Mouse (Mus musculus) limb, embryonic 12.5 days (tissue): ENCODE results near the gene Papss1. TPM values are rescaled to one million over a fixed set of nuclear protein-coding genes. Genes with fewer than 3 reads are reported as not detected.

Experiments used
- ATAC-seq: fragments of 200-750 bp; cut with Nextera tagmentation; 2 replicates; pipeline ENCODE4 v1.8.0; 2017; ENCODE audit warnings: low read depth, moderate TSS enrichment; ENCODE audit not compliant: insufficient number of reproducible peaks, insufficient read depth, low FRiP score, low TSS enrichment
- H3K27ac ChIP-seq: fragments of 300-500 bp; sonication (generic); 2 replicates; pipeline ENCODE4 v1.5.1; 2016; ENCODE audit warnings: mild to moderate bottlenecking, moderate library complexity
- H3K27me3 ChIP-seq: fragments of 300-500 bp; sonication (generic); 2 replicates; pipeline ENCODE4 v1.6.1; 2016; ENCODE audit warnings: mild to moderate bottlenecking, moderate library complexity
- H3K36me3 ChIP-seq: fragments of 300-500 bp; sonication (generic); 2 replicates; pipeline ENCODE4 v1.6.1; 2016; ENCODE audit warnings: mild to moderate bottlenecking, moderate library complexity
- H3K4me1 ChIP-seq: fragments of 300-500 bp; sonication (generic); replicated peaks from 2 replicates; pipeline ENCODE4 v1.6.1; 2016
- H3K4me2 ChIP-seq: fragments of 300-500 bp; sonication (generic); 2 replicates; pipeline ENCODE4 v1.6.1; 2016; ENCODE audit warnings: mild to moderate bottlenecking, moderate library complexity
- H3K4me3 ChIP-seq: fragments of 300-500 bp; sonication (generic); replicated peaks from 2 replicates; pipeline ENCODE4 v1.5.1; 2016; ENCODE audit warnings: mild to moderate bottlenecking
- H3K9ac ChIP-seq: fragments of 300-500 bp; sonication (generic); replicated peaks from 2 replicates; pipeline ENCODE4 v1.6.1; 2016; ENCODE audit warnings: mild to moderate bottlenecking, moderate library complexity
- H3K9me3 ChIP-seq: fragments of 300-500 bp; sonication (generic); 2 replicates; pipeline ENCODE4 v1.6.1; 2016; ENCODE audit warnings: mild to moderate bottlenecking, moderate library complexity
- WGBS: fragments of 180-500 bp; shearing (Covaris S2); methylation state at CpG from one replicate; pipeline ENCODE4 v1.1.7; 2016; 5-methylcytosine and 5-hydroxymethylcytosine counted together
- polyA plus RNA-seq: library from polyadenylated mRNA; unstranded; fragments of >200 nt; fragmentation: Nextera tagmentation; extraction: Ambion mirVana; gene quantifications from 2 replicates; pipeline ENCODE4 v1.2.1, GENCODE M21; 2016

Papss1 gene
- polyA plus RNA-seq, 1 experiment from 2014 or later: 129 TPM

DNA sequence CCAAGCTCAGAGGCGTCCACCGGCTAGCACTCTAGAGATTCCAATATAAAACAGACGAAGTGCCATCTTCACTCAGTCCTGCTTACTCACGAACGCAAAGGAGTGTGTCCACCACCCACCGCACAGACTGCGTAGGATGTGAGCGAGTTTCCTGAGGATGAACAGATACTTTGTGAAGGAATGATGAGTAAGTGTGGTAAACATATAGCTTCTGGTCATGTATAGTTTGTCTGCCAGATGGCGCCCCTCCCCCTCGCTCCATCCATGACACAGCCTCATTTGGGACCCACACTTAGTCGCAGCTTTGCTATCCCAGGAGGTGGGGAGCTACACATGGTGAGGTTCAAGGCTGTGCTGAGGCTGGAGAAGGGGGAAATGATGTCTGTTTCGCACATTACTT, 121.5 kb downstream of the Papss1 start:
- no peaks in the 10 kb centered on the region for H3K9me3 ChIP-seq
- no peak overlapping the region for H3K4me2 ChIP-seq
- H3K27me3 ChIP-seq: no peaks in the 10 kb centered on the region
- no peak overlapping the region for H3K9ac ChIP-seq
- no peak overlapping the region for H3K4me3 ChIP-seq
- H3K27ac ChIP-seq: no peak overlapping the region; the same call in 1 of the 2 replicates
- H3K4me1 ChIP-seq: peaks cover 4% of the 10 kb centered on the region; the same call in 1 of the 2 replicates
- ATAC-seq: peak; percentile 71; the same call in 1 of the 2 replicates
- H3K36me3 ChIP-seq: no peaks in the 10 kb centered on the region
- 78% methylated on average over 12 of the region's 12 CpGs for WGBS

GRCm38 (mm10) chr3:131689949-131690348, 125.4 kb downstream of the Papss1 start:
- Histone ChIP-seq H3K4me3 (no peak overlapping the region), H3K27ac (0 out of 2 replicates have a peak overlapping the region, but pooled peaks have one; percentile 29), H3K27me3 (no peaks in the 10 kb centered on the region), H3K36me3 (no peaks in the 10 kb centered on the region), H3K4me2 (no peak overlapping the region), H3K9me3 (no peaks in the 10 kb centered on the region), H3K4me1 (peaks cover 4% of the 10 kb centered on the region; the same call in 1 of the 2 replicates), H3K9ac (no peak overlapping the region)
- ATAC-seq: no peak
- 68% methylated on average over 11 of the region's 11 CpGs for WGBS

DNA sequence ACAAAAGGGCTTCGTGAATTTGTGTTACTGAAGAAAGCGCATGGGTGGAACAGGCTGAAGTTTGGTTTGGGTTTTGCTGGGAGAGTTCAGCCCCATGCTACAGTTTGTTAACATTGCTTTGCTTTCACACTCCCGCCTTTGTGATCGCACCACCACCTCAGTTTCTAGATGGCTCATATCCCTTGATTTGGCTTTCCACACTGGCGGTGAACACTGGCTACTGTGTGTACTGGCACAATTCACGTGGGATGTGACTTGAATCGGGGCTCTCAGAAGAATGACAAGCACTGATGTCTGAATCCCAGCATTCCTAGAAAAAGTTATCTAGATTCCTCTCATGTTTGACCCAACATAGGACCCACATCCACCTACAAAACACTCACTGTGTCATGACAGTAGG, 126.0 kb downstream of the Papss1 start:
- Histone ChIP-seq H3K4me1 (peaks cover 4% of the 10 kb centered on the region; the same call in 1 of the 2 replicates), H3K4me3 (no peak overlapping the region), H3K36me3 (no peaks in the 10 kb centered on the region), H3K27ac (no peak overlapping the region), H3K27me3 (no peaks in the 10 kb centered on the region), H3K4me2 (no peak overlapping the region), H3K9ac (no peak overlapping the region), H3K9me3 (no peaks in the 10 kb centered on the region)
- WGBS: 88% methylated on average over 7 of the region's 7 CpGs
- ATAC-seq: no peak

DNA sequence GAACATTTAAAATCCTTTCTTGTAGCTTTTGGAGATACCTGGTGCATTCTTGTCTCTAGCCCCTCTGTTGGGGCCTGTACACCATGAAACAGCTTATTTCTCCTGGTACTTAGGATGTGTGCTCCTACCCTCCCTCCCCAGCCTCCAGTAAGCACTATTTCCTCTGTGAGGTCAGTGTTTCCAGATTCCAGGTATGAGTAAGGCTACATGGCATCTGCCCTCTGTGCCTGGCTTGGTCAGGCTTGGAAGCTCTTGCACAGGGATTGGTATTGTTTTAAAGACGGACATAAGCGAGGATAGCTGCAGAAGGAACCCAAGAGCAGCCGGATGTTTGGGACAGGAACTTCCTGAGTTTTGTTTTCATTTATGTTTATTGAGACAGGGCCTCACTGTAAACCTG, 126.6 kb downstream of the Papss1 start:
- Histone ChIP-seq H3K27ac (no peak overlapping the region), H3K9ac (no peak overlapping the region), H3K4me1 (peaks cover 3% of the 10 kb centered on the region; the same call in 1 of the 2 replicates), H3K36me3 (no peaks in the 10 kb centered on the region), H3K4me3 (no peak overlapping the region), H3K27me3 (no peaks in the 10 kb centered on the region), H3K9me3 (no peaks in the 10 kb centered on the region), H3K4me2 (no peak overlapping the region)
- 78% methylated on average over 3 of the region's 3 CpGs for WGBS
- no peak for ATAC-seq

Other genes starting within 250 kb of the Papss1 start
- 4.3 and 4.5 TPM in 2 replicates for gene Sgms2, start 73.4 kb upstream of the Papss1 start, polyA plus RNA-seq